Mouse (Mus musculus) embryonic fibroblast, embryonic 13.5 days (primary cell): ENCODE data around the gene Zyg11a.
"Not testable (repeated sequence)": the region's sequence is repeated elsewhere in the genome, so short reads cannot be mapped to it uniquely, and the experiment has no call there.

Experiments used
- CTCF ChIP-seq: IDR thresholded peaks from 2 replicates; pipeline ENCODE4 v1.5.1; 2011; ENCODE audit warnings: mild to moderate bottlenecking, control low read depth, low read length, moderate library complexity, borderline replicate concordance; ENCODE audit not compliant: insufficient read depth
- POLR2A ChIP-seq: IDR thresholded peaks from 2 replicates; pipeline ENCODE4 v1.6.1; 2011; ENCODE audit warnings: low read depth, mild to moderate bottlenecking, control low read depth, low read length, moderate library complexity

DNA sequence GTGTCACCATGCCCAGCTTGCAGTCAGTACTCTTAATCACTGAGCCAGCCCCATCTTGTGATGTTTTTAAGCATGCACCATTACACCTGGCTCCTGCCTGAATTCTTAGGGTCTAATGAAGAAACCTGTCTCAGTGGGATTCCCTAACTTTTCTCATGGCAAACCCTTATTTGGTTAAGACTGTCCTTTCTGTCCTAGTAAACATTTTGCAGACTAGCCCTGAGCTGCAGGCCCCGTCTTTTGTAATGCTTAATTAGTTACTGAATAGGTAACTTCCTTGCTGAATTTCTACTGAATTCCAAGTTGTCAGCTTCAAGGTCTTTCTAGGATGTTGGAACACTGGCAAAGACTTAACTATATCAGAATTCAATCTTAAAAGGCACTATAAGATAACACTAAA, 62.7 kb downstream of the Zyg11a start:
- TF ChIP-seq CTCF, POLR2A: not testable (repeated sequence)
